Mouse (Mus musculus): ENCODE measurements around the gene Pigl.

Pigl gene

GRCm38 (mm10) chr11:62458276-62458724 lies at the start of gene Pigl, which contains the start of gene Ncor1:
TSS of gene Pigl (plus strand) at chr11:62458460.
TSS of gene Ncor1 (minus strand) at chr11:62458541.
- in situ Hi-C loops (cut with MboI, MseI): no loop called here

GRCm38 (mm10) chr11:62408848-62409247 lies 49.4 kb upstream of the Pigl start:
- in situ Hi-C loops (cut with MboI, MseI): no loop called here

- in situ Hi-C loops (cut with MboI, MseI): no loop called here
Measured at GRCm38 (mm10) chr11:62409611-62410010, 48.6 kb upstream of the Pigl start.

- in situ Hi-C loops (cut with MboI, MseI): no loop called here
Measured at GRCm38 (mm10) chr11:62415026-62415425, 43.2 kb upstream of the Pigl start.

GRCm38 (mm10) chr11:62424525-62424924 lies 33.7 kb upstream of the Pigl start:
- in situ Hi-C loops (cut with MboI, MseI): no loop called here

GRCm38 (mm10) chr11:62426266-62426665 lies 32.0 kb upstream of the Pigl start:
- in situ Hi-C loops (cut with MboI, MseI): no loop called here

GRCm38 (mm10) chr11:62427105-62427504 lies 31.2 kb upstream of the Pigl start:
- in situ Hi-C loops (cut with MboI, MseI): no loop called here

- in situ Hi-C loops (cut with MboI, MseI): no loop called here
Measured at GRCm38 (mm10) chr11:62432211-62432610, 26.0 kb upstream of the Pigl start.

- in situ Hi-C loops (cut with MboI, MseI): no loop called here
Measured at GRCm38 (mm10) chr11:62440670-62441315, 17.5 kb upstream of the Pigl start.

- in situ Hi-C loops (cut with MboI, MseI): no loop called here
Measured at GRCm38 (mm10) chr11:62445799-62446198, 12.5 kb upstream of the Pigl start.

- in situ Hi-C loops (cut with MboI, MseI): no loop called here
Measured at GRCm38 (mm10) chr11:62448971-62449370, 9.3 kb upstream of the Pigl start.

GRCm38 (mm10) chr11:62455193-62455592 lies 3.1 kb upstream of the Pigl start:
- in situ Hi-C loops (cut with MboI, MseI): no loop called here

GRCm38 (mm10) chr11:62456021-62456482 lies 2.2 kb upstream of the Pigl start:
- in situ Hi-C loops (cut with MboI, MseI): no loop called here

- in situ Hi-C loops (cut with MboI, MseI): no loop called here
Measured at GRCm38 (mm10) chr11:62456483-62457172, 1.6 kb upstream of the Pigl start.

- in situ Hi-C loops (cut with MboI, MseI): no loop called here
Measured at GRCm38 (mm10) chr11:62457241-62457890, 894 bp upstream of the Pigl start.

- in situ Hi-C loops (cut with MboI, MseI): no loop called here
Measured at GRCm38 (mm10) chr11:62457891-62458270, 379 bp upstream of the Pigl start.

GRCm38 (mm10) chr11:62458780-62459179 lies 520 bp downstream of the Pigl start:
- in situ Hi-C loops (cut with MboI, MseI): no loop called here

- in situ Hi-C loops (cut with MboI, MseI): loop anchor here (5.0 kb wide), 1 partner anchor 80 kb away; no protein-coding TSS in a partner anchor
Measured at GRCm38 (mm10) chr11:62462529-62462928, 4.3 kb downstream of the Pigl start.

- in situ Hi-C loops (cut with MboI, MseI): loop anchor here (5.0 kb wide), 1 partner anchor 79 kb away; no protein-coding TSS in a partner anchor
Measured at GRCm38 (mm10) chr11:62463225-62463915, 5.1 kb downstream of the Pigl start.

GRCm38 (mm10) chr11:62464696-62465095 lies 6.4 kb downstream of the Pigl start:
- in situ Hi-C loops (cut with MboI, MseI): loop anchor here (5.0 kb wide), 1 partner anchor 78 kb away; no protein-coding TSS in a partner anchor

GRCm38 (mm10) chr11:62465849-62466248 lies 7.6 kb downstream of the Pigl start:
- in situ Hi-C loops (cut with MboI, MseI): no loop called here

GRCm38 (mm10) chr11:62466546-62466945 lies 8.3 kb downstream of the Pigl start:
- in situ Hi-C loops (cut with MboI, MseI): no loop called here
